Mouse (Mus musculus): ENCODE measurements around the gene Lypd6b. TPM values are rescaled to one million over a fixed set of nuclear protein-coding genes. Genes with fewer than 3 reads are reported as not detected.

Lypd6b gene
- polyA plus RNA-seq, 1 experiment from 2014 or later: 8.5 TPM

Other genes with a start within 250 kb of the Lypd6b start
- 9.0 and 10.1 TPM in 2 replicates for gene Kif5c, start 168.4 kb upstream of the Lypd6b start, polyA plus RNA-seq (2015; fragmentation: Nextera tagmentation; extraction: Ambion mirVana)